Mouse (Mus musculus): ENCODE results near the gene Ttll10. TPM values are rescaled to one million over a fixed set of nuclear protein-coding genes. Genes with fewer than 3 reads are reported as not detected.

Gene Ttll10
- total RNA-seq (2023), result not detected

DNA sequence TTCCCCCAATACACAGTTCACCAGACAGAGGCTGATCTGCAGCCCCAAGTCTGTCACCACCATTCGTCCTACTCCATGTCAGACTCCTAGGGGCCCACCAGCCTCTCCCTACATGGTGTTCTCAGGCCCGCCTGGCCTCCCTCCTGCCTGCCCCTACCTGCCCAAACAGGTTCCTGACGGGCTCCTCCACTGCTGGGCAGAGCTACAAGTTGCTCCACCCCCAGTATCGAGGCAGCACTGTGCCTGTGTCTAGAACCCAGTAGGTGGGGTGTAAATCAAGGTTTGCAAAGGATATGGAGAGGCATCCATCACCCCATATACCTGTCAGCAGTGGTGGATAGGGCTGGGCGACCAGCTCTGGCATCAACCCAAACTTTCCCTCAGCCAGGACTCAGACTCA lies at the start of gene Ttll10:
Ttll10 (minus strand) TSS at position 154 of the 400 bp plus-strand sequence.

DNA sequence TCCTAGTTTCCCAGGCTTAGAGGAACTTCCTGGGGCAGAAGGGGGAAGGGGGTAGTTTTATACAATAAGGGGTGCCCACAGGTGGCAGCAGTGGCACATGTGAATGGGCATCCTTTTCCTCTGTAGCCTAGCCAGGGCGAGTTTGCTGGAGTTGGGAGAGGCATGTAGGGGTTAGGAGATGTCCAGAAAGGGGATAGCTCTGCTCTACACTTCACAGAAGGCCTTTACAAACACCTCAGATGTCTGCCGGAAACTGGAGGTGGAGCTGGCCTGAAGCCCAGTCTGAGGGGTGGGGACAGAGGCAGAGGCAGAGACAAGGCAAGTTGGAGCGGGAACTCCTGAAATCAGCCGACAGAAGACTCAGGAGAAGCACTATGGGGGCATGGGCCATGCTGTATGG lies 33.2 kb downstream of the Ttll10 start, which contains the start of gene Tnfrsf18:
Tnfrsf18 (plus strand) TSS at position 152 of the 400 bp plus-strand sequence.

DNA sequence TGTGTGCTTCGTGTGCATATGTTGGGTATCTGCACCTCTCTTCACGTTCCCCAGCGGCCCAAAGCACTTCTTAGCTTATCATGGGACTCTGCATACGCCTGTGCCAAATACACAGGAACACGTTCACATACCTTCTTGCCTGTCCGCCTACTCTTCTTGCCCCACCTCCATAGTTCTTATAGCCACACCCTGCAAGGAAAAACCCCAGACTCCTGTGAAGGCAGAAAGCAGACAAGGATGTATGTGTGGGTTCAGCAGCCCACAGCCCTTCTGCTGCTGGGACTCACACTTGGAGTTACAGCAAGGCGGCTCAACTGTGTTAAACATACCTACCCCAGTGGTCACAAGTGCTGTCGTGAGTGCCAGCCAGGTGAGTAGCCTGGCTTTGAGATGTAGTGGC lies 45.6 kb downstream of the Ttll10 start, which contains the start of gene Tnfrsf4:
Tnfrsf4 (plus strand) TSS at position 207 of the 400 bp plus-strand sequence.

DNA sequence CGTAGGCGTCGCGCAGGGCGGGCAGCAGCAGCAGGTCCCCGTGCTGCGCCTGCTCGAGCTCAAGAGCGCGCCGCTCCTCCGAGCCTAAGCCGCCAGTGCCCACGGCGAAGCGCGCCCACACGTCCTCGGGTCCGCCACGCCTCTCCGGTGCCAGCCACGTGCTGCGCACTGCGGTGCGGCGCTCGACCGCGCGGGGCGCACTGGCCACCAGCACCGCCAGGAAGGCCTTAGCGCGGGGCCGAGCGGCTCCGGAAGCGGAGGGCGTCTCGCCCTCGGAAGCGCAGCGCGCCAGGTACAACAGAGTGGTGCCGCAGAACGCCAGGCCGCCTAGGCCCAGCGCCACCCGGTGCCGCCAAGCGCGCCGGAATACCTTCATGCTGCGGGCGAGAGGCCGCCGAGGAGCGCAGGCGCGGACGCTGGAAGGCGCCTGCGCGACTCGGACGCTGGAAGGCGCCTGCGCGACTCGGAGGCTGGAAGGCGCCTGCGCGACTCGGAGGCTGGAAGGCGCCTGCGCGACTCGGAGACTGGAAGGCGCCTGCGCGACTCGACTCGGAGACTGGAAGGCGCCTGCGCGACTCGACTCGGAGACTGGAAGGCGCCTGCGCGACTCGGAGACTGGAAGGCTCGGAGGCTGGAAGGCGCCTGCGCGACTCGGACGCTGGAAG lies 66.8 kb downstream of the Ttll10 start, which contains the start of the genes B3galt6 and Sdf4:
B3galt6 (minus strand) TSS at position 409 of the 665 bp plus-strand sequence.
Sdf4 (plus strand) TSS at position 632 of the 665 bp plus-strand sequence.

Other genes starting within 250 kb of the Ttll10 start
- gene Ccnl2, start 246.9 kb downstream of the Ttll10 start, total RNA-seq (2023), result 283 TPM
- 73.2 TPM for gene Aurkaip1, start 228.1 kb downstream of the Ttll10 start, total RNA-seq (2023)
- 3.2 TPM for gene Mxra8, start 219.7 kb downstream of the Ttll10 start, total RNA-seq (2023)
- 67.2 TPM for gene Dvl1, start 212.0 kb downstream of the Ttll10 start, total RNA-seq (2023)
- gene Tas1r3, start 196.1 kb downstream of the Ttll10 start, total RNA-seq (2023), result 1.6 TPM
- 9.6 TPM for gene Cptp, start 190.0 kb downstream of the Ttll10 start, total RNA-seq (2023)
- gene Ints11, start 189.9 kb downstream of the Ttll10 start, total RNA-seq (2023), result 49.4 TPM
- 33.6 TPM for gene Pusl1, start 167.6 kb downstream of the Ttll10 start, total RNA-seq (2023)
- gene Acap3, start 167.6 kb downstream of the Ttll10 start, total RNA-seq (2023), result 46.6 TPM
- 147 TPM for gene Ube2j2, start 115.6 kb downstream of the Ttll10 start, total RNA-seq (2023)
- 7.1 TPM for gene C1qtnf12, start 97.1 kb downstream of the Ttll10 start, total RNA-seq (2023)
- 4.5 TPM for gene B3galt6, start 66.8 kb downstream of the Ttll10 start, total RNA-seq (2023)
- 221 TPM for gene Sdf4, start 66.5 kb downstream of the Ttll10 start, total RNA-seq (2023)
- 33.2 TPM for gene Tnfrsf4, start 45.6 kb downstream of the Ttll10 start, total RNA-seq (2023)
- 59.7 TPM for gene Tnfrsf18, start 33.2 kb downstream of the Ttll10 start, total RNA-seq (2023)
- 37.9 TPM for gene 9430015G10Rik, start 50.6 kb upstream of the Ttll10 start, total RNA-seq (2023)
- 0.26 TPM for gene Rnf223, start 71.1 kb upstream of the Ttll10 start, total RNA-seq (2023)
- gene Agrn, start 138.1 kb upstream of the Ttll10 start, total RNA-seq (2023), result 5.0 TPM
- 10.8 TPM for gene Isg15, start 141.4 kb upstream of the Ttll10 start, total RNA-seq (2023)
- 8.2 TPM for gene AW011738, start 143.9 kb upstream of the Ttll10 start, total RNA-seq (2023)
- 0.62 TPM for gene Perm1, start 156.5 kb upstream of the Ttll10 start, total RNA-seq (2023)
- gene Plekhn1, start 175.4 kb upstream of the Ttll10 start, total RNA-seq (2023), result 49.1 TPM
- gene Noc2l, start 176.6 kb upstream of the Ttll10 start, total RNA-seq (2023), result 96.5 TPM
- 1.6 TPM for gene Samd11, start 196.2 kb upstream of the Ttll10 start, total RNA-seq (2023)

All from CD4-positive naive resting alpha-beta T cell, adult 76 days (primary cell).